Mouse (Mus musculus): ENCODE results near the gene Ralbp1. TPM values are rescaled to one million over a fixed set of nuclear protein-coding genes. Genes with fewer than 3 reads are reported as not detected.

Gene Ralbp1
- 48.3 and 57.6 TPM in 2 replicates for polyA plus RNA-seq (2012; rRNA removed)

DNA sequence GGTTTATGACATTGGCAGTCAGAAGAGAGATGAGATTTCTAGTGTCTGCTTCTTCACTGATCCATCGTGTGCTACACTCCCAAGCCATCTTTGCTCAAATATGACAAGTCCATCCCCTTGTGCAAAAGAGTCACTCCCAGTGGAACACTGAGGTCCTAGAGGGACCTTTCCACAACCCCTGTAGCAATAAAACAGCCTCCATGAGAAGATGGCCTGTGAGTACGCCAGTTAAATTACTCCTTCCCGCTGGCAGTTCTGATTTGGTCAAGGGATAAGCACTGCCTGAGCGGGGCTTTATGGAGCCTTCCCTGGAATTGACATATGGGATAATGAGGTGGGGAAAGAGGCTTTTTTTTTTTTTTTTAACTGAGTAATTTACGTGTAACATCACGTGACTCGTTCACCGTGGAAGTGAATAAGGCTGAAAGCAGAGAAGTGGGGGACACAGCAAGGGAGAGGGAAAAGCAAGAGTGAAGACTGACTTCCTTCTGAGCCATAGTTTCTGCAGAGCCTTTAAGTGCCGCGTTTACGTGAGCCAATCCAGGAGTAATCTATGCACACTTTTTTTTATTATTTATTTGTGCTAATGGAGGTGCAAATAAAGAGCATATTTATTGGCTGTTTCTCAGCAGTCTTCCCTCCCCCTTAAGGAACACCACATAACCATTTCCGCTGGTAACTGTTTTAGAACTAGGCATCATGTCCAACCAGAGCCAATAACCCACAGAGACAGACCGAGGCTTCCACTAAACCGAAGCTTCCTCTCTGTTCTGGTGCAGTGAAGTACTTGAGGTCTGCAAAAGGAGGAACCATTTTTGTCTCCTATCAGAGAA lies at the start of gene Ralbp1:
Gene Ralbp1, minus strand, starts transcription at position 102 of the 833 bp plus-strand sequence.

Other genes starting within 250 kb of the Ralbp1 start
- 0.57 and 1.3 TPM in 2 replicates for gene Txndc2, start 243.6 kb downstream of the Ralbp1 start, polyA plus RNA-seq (2012; rRNA removed)
- 48.9 and 62.0 TPM in 2 replicates for gene Rab31, start 113.0 kb downstream of the Ralbp1 start, polyA plus RNA-seq (2012; rRNA removed)
- 50.4 and 54.1 TPM in 2 replicates for gene Ppp4r1, start 103.2 kb downstream of the Ralbp1 start, polyA plus RNA-seq (2012; rRNA removed)
- gene Twsg1, start 65.4 kb upstream of the Ralbp1 start, polyA plus RNA-seq (2012; rRNA removed): 103 TPM in 2 replicates
- gene Ankrd12, start 191.3 kb upstream of the Ralbp1 start, polyA plus RNA-seq (2012; rRNA removed): 4.4 and 5.2 TPM in 2 replicates
- gene Ndufv2, start 215.8 kb upstream of the Ralbp1 start, polyA plus RNA-seq (2012; rRNA removed): 17.7 and 28.5 TPM in 2 replicates
- gene Washc1, start 225.7 kb upstream of the Ralbp1 start, polyA plus RNA-seq (2012; rRNA removed): 63.4 and 73.0 TPM in 2 replicates
- gene Ddx11, start 237.7 kb upstream of the Ralbp1 start, polyA plus RNA-seq (2012; rRNA removed): 9.9 and 10.1 TPM in 2 replicates

Data from ovary, adult 2 months (tissue).